Mouse (Mus musculus): ENCODE data around the gene Usp4.
A peak's percentile ranks its signal among the peaks of the same experiment; 100 is the strongest.

Usp4 gene

DNA sequence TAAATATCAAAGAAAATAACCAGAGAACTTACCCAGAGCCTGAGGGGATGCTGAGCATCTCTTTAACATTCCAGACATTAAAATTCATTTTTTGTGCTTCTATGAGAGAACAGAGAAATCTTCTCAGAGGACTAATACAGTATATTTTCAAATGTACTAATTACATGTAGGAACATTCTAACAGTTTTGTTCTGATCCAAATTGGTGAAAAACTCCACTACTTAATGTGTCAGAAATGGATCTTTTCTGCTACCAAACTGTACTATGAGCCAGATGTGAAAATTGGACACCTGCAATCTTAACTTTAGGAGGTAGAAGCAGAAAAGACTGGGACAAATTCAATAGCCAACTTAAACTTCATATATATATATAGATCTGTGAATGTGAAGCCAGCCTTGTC, 80.7 kb downstream of the Usp4 start, which contains the start of gene Ccdc36:
Gene Ccdc36 (minus strand): TSS at position 101 of the 400 bp plus-strand sequence.
- DNase-seq, result no peak

DNA sequence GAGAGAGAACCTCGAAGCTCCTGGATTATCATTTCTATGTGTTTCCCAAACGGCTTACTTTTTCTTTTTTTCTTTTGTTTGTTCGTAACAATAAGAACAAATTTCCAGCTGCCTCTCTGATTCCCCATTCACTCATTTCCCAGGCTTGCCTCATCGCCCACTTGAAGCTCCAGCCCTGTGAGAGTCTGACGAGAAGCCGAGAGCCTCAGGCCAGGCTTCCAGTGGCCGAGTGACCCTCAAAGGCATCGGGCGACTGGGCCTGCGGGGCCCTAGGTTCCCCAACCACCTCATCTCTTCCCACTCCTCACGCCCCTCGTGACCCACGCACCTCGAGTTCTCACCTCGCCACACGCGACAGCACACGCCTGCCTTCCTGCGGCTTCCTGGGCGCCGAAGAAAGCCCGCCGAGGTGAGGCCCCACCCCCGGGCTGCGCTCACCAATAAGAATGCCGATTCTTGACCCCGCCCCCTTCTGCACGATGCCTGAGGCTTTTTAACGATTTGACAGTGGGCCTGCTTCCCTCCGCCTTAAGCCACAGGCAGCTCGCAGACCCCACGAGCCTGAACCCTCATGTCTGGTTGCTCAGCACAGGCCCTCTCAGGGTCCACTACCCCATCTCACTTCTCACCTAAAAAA, 83.9 kb downstream of the Usp4 start:
- DNase-seq, result peak; percentile 55 to 65

DNA sequence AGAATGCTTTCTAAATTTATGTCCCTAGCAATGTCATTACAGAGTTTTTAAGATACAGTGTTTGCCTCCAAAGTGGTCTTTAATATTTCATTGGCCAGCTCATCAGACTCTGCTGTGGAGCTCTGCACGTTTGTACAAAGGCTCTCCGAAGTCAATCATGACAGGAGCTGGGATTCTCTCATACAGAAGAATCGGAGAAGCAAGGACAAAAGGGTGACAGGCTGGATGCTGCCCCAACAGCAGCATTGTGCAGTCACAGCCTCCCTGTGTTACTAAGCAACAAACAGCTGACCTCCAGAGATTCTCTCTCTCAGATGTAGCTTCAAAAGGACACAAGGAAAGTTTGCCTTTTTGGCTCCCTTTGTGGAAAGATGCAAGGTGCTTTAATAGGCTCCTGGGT, 88.5 kb downstream of the Usp4 start, which contains the start of gene BC048562:
Gene BC048562 (plus strand): TSS at position 301 of the 400 bp plus-strand sequence.
- DNase-seq, result no peak

DNA sequence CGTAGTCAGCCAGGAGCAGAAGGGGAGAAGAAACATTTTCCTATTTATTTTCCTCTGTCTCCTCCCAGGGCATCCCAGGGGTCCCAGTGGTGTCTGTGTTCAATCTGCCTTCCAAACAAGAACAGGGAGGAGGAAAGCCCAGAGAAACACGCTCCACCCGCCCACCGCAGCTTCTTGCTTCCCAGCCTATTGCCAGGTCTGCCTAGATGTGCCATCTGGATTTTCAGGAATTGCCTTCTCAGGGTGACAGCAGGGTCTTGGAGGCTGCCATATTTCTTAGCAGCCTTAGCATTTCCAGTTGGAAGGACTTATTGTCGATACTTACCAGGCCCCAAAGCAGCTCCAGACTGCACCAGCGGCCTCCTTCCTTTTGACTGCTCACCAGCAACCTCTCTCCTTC, 91.5 kb downstream of the Usp4 start:
- no peak for DNase-seq

DNA sequence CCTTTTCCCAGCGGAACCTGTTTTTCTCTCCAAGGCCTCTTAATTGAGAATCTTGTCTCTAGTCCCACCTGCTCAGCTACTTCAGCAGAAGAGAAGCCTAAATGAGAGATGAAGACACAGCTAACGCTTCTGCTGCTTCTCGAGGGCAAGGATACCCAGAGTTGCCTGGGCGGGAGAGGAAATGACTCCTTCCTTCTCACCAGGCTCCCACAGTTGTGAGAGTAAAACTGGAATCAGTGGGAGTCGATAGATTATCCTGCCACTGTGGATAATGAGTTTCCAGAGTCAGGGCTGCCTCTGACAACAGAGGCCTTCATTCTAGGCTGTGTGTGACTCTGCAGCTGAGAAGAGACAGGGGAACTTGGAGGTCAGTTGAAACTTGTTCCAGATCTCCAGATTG, 92.8 kb downstream of the Usp4 start:
- DNase-seq, result no peak

DNA sequence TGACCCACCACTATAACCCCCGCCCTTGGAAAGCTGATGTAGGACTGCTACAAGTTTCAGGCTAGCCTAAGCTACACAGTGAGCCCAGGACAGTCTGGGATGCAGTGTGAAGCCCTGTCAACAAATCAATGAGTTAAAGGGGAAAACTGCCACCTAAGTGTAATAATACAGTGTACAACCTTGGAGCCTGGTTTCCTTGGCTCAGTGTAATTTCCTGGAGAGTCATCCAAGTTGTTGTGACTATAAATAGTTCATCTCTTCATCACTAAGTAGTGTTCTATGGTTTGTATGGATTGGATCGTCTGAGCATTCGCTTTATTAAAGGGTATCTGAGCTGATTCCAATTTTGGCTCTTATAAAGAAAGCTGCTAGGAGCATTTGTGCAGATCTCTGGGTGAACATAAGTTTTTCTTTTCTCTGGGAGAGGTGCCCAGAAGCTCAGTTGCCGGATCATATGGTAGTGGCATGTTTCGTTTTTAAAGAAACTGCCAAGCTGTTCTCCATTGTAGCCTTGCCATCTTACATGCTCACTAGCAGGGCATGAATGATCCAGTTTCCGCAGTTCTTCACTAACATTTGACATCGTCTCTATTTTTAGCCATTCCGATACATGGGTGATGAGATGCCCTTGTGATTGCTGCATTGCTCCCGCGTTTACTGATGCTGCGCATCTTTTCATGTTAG, 93.7 kb downstream of the Usp4 start:
- no peak for DNase-seq

Measured in kidney, postnatal 4 days (tissue).